Mouse (Mus musculus): ENCODE results near the gene Duoxa1.

DNA sequence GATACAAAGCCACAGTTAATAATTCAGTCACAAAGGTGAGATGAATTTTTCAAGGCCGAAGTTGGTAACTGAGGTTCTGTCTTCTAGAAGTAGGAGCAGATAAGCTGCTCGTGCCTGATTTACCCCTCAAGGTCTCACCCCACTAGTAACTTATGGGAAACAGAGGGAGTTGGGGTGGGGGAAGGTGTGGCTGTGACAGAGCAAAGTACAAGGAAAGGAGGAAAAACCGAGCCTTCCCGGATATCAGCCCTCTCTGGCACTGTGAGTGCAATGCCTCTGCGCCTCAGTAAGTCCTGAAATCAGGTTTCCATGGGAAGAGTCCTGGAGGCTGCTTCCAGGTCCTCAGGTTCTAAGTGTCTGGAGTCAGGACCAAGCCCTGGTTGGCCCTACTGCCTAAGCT lies 52.8 kb downstream of the Duoxa1 start:
- TF ChIP-seq CTCF (conservative IDR thresholded peaks at IDR 0.05; ENCODE audit: low read length) = no peak
- no peak for TF ChIP-seq NANOG (IDR thresholded peaks at IDR 0.05; ENCODE audit: borderline replicate concordance, low read length)
